Mouse (Mus musculus) heart, embryonic 14.5 days (tissue): ENCODE data around the gene Olfr1110. TPM values are rescaled to one million over a fixed set of nuclear protein-coding genes. Genes with fewer than 3 reads are reported as not detected.
"Not testable (repeated sequence)": the region's sequence is repeated elsewhere in the genome, so short reads cannot be mapped to it uniquely, and the experiment has no call there.

Experiments
- ATAC-seq: fragments of 200-750 bp; cut with Nextera tagmentation; 2 replicates; pipeline ENCODE4 v1.8.0; 2017; ENCODE audit warnings: low read depth, moderate TSS enrichment; ENCODE audit not compliant: insufficient number of reproducible peaks, insufficient read depth, low FRiP score
- H3K27ac ChIP-seq, 2 experiments: fragments of 200-500 bp in 1 of 2; fragments of 300-500 bp in 1 of 2; sonication (generic) in 1 of 2; replicated peaks in 1 of 2; 2 replicates each; pipeline ENCODE4 v1.5.1; 2012 to 2014; ENCODE audit warnings: low read depth in 2 of 2, low read length in 2 of 2, control low read depth in 1 of 2, mild to moderate bottlenecking in 1 of 2, mixed read lengths in 1 of 2; ENCODE audit not compliant: control insufficient read depth in 1 of 2, insufficient read depth in 1 of 2
- H3K27me3 ChIP-seq: fragments of 300-500 bp; sonication (generic); 2 replicates; pipeline ENCODE4 v1.6.1; 2014; ENCODE audit warnings: mild to moderate bottlenecking, low read length, control low read depth; ENCODE audit not compliant: control insufficient read depth, insufficient read depth
- H3K36me3 ChIP-seq: fragments of 300-500 bp; sonication (generic); 2 replicates; pipeline ENCODE4 v1.6.1; 2014; ENCODE audit warnings: mild to moderate bottlenecking, control low read depth, low read length, mixed read lengths; ENCODE audit not compliant: control insufficient read depth, insufficient read depth
- H3K4me1 ChIP-seq, 2 experiments: fragments of 200-500 bp in 1 of 2; fragments of 300-500 bp in 1 of 2; sonication (generic) in 1 of 2; 2 replicates each; pipeline ENCODE4 v1.6.1; 2012 to 2014; ENCODE audit warnings: low read length in 2 of 2, control low read depth in 1 of 2, mixed read lengths in 1 of 2; ENCODE audit not compliant: control insufficient read depth in 2 of 2, insufficient read depth in 2 of 2
- H3K4me2 ChIP-seq: fragments of 300-500 bp; sonication (generic); 2 replicates; pipeline ENCODE4 v1.6.1; 2014; ENCODE audit warnings: mild to moderate bottlenecking, low read length
- H3K4me3 ChIP-seq, 2 experiments: fragments of 200-500 bp in 1 of 2; fragments of 300-500 bp in 1 of 2; sonication (generic) in 1 of 2; 2 replicates each; pipeline ENCODE4 v1.5.1; 2012 to 2014; ENCODE audit warnings: low read length in 2 of 2, mild to moderate bottlenecking in 2 of 2, control low read depth in 1 of 2, low read depth in 1 of 2, moderate library complexity in 1 of 2; ENCODE audit not compliant: control insufficient read depth in 1 of 2, insufficient read depth in 1 of 2
- H3K9ac ChIP-seq: fragments of 300-500 bp; sonication (generic); 2 replicates; pipeline ENCODE4 v1.6.1; 2014; ENCODE audit warnings: mild to moderate bottlenecking, low read length
- H3K9me3 ChIP-seq: fragments of 300-500 bp; sonication (generic); 2 replicates; pipeline ENCODE4 v1.6.1; 2016; ENCODE audit warnings: low read length, control low read depth; ENCODE audit not compliant: control insufficient read depth
- WGBS: fragments of 180-500 bp; shearing (Covaris S2); extraction: QIAGEN DNeasy Blood & Tissue Kit; methylation state at CpG from one replicate; pipeline ENCODE4 v1.1.7; 2014; 5-methylcytosine and 5-hydroxymethylcytosine counted together
- polyA plus RNA-seq: library from polyadenylated mRNA; unstranded; fragments of >200 nt; fragmentation: Nextera tagmentation; extraction: Ambion mirVana; gene quantifications from 2 replicates; pipeline ENCODE4 v1.2.1, GENCODE M21; 2014

Olfr1110 gene
- not detected in 2 replicates for polyA plus RNA-seq

DNA sequence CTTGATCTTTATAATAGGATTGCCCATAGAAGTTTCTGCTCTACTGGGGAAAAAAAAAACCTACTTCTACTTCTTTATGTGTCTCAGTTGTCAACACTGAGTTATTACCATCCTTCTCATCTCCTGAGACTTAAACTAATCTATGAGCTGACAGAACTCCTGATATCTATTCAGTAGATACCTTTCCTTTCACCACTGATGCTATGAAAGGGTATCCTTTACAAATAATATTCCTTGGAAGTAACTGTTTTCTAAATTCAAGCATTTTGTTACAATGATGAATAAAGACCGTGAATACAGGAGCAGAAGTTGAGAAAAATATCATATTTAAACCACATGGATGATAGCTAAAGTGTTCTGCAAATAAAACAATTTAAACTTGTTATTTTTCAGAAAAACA is at the start of gene Olfr1110:
Gene Olfr1110 (minus strand): TSS at position 101 of the 400 bp plus-strand sequence.
- H3K27ac ChIP-seq: no peak within 1 kb of the TSS
- no peak within 1 kb of the TSS for H3K9ac ChIP-seq
- ATAC-seq: no peak
- H3K27me3 ChIP-seq: no peaks in the 10 kb centered on the region
- no peak within 1 kb of the TSS for H3K4me3 ChIP-seq
- H3K4me2 ChIP-seq: no peak within 1 kb of the TSS
- H3K9me3 ChIP-seq: no peaks in the 10 kb centered on the region
- no peaks in the 10 kb centered on the region for H3K36me3 ChIP-seq
- WGBS: 71% methylated on average over 1 of the region's 1 CpGs
- no peaks in the 10 kb centered on the region for H3K4me1 ChIP-seq

DNA sequence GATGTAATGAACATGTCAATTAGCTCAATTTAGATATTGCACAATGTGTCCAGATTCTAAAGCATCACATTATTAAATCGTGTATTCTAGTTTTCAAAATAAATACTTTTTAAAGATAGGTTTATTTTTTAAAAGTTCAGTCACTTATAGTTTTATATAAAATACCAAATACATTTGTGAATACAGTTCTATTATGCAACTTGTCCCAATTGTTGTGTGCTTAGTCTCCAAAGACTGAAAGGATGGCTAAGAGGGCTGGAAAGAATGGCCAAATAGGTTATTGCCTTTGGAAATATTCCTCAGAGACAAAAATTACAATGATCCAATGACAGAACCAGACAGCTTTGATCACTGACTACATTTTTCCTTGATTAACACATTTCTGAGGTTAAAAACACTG is 47.4 kb upstream of the Olfr1110 start, which contains the start of gene Olfr1112:
Gene Olfr1112 (plus strand): TSS at position 301 of the 400 bp plus-strand sequence.
- Histone ChIP-seq H3K27ac (no peak within 1 kb of the TSS), H3K36me3 (no peaks in the 10 kb centered on the region), H3K27me3 (no peaks in the 10 kb centered on the region), H3K9ac (no peak within 1 kb of the TSS), H3K4me1 (no peaks in the 10 kb centered on the region), H3K9me3 (no peaks in the 10 kb centered on the region), H3K4me2 (no peak within 1 kb of the TSS), H3K4me3 (no peak within 1 kb of the TSS)
- no peak for ATAC-seq
- 69% methylated on average over 1 of the region's 1 CpGs for WGBS

DNA sequence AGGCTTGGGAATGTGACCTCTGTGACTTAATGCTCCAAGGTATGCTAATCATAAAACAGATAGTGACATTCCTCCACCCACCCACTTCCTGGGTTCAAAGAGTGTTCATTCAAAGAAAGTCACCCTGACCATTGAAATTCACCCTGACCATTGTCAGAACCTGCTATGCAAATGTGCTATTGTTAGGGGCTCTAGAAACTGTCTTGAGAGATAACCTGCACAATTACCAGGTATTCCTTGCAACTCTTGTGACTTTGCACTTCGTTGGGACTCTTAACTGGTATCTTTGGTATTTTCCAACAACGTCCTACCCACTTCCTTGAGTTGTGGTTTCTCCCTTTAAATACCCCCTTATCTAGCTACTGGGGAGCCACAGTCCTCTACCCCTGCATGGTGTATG is 27.6 kb upstream of the Olfr1110 start:
- not testable (repeated sequence) for H3K9me3 ChIP-seq, H3K4me3 ChIP-seq, H3K27ac ChIP-seq, ATAC-seq, H3K4me1 ChIP-seq, H3K4me2 ChIP-seq, H3K27me3 ChIP-seq, H3K36me3 ChIP-seq, H3K9ac ChIP-seq
- WGBS: 75% methylated on average over 2 of the region's 2 CpGs

DNA sequence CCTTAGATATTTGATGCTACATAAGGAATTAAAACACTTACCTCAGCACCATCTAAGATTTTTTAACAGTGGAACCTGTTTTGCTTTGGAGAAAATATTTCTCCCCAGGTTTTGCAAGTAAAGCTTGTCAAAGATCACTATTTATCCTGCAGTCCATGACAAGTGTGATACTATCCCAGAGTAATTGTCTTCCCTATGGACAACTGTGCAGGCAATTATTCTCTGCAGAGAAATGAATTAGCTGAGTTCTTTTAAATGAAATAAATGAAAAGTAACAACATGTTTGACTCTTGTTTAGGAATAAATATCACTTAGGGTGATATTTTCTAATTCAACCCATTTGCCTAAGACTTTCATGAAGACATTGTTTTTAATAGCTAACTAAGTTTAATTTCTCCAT is 12.4 kb upstream of the Olfr1110 start, which contains the start of gene Olfr1111:
Gene Olfr1111 (minus strand): TSS at position 101 of the 400 bp plus-strand sequence.
- H3K27ac ChIP-seq: no peak within 1 kb of the TSS
- no peaks in the 10 kb centered on the region for H3K27me3 ChIP-seq
- no peaks in the 10 kb centered on the region for H3K4me1 ChIP-seq
- H3K4me3 ChIP-seq: no peak within 1 kb of the TSS
- H3K36me3 ChIP-seq: no peaks in the 10 kb centered on the region
- no peak for ATAC-seq
- H3K9ac ChIP-seq: no peak within 1 kb of the TSS
- H3K4me2 ChIP-seq: no peak within 1 kb of the TSS
- H3K9me3 ChIP-seq: no peaks in the 10 kb centered on the region

DNA sequence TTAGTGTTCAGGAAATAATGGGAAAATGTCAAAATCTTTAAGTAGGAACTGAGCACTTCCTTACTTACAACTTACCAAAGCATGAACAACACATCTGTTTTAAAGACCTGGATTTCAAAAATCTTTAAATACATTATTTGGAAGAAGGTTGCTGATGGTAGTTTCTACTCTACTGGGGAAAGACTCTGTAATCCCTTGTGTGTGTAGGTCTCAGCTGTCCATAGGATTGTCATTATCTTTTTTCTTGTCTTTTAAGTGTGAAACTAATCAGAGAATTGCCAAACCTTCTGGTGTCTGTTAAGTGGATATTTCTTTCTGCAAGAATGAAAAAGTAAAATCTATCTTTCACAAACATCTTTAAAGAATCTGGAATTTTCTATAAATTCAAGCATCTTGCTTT is 25.6 kb downstream of the Olfr1110 start, which contains the start of gene Olfr259:
Gene Olfr259 (minus strand): TSS at position 101 of the 400 bp plus-strand sequence.
- no peak for ATAC-seq
- H3K27me3 ChIP-seq: no peaks in the 10 kb centered on the region

DNA sequence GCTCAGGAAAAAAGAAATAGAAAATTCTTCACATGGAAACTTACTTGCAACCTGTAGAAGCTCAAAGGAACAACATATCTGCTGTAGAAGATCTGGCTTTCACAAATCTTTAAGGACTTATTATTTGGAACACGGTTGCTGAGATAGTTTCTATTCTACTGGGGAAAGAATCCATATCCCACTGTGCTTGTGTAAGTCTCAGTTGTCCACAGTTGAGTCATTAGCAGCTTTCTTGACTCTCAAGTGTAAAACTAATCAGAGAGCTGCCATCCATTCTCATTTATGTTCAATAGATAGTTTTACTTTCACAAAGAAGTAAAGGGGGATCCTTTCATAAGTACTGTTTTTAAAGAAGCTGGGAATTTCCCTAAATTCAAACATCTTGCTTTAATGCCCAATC is 44.2 kb downstream of the Olfr1110 start, which contains the start of gene Olfr1109:
Gene Olfr1109 (minus strand): TSS at position 101 of the 400 bp plus-strand sequence.
- H3K27me3 ChIP-seq: no peaks in the 10 kb centered on the region
- H3K27ac ChIP-seq: no peak within 1 kb of the TSS
- no peak within 1 kb of the TSS for H3K4me3 ChIP-seq
- ATAC-seq: no peak
- H3K4me1 ChIP-seq: no peaks in the 10 kb centered on the region
- no peak within 1 kb of the TSS for H3K9ac ChIP-seq
- no peaks in the 10 kb centered on the region for H3K9me3 ChIP-seq
- no peaks in the 10 kb centered on the region for H3K36me3 ChIP-seq
- 70% methylated on average over 1 of the region's 1 CpGs for WGBS
- H3K4me2 ChIP-seq: no peak within 1 kb of the TSS

More for the DNA sequence above, 25.6 kb downstream of the Olfr1110 start, which contains the start of gene Olfr259:
- Histone ChIP-seq H3K4me3 (no peak within 1 kb of the TSS), H3K9ac (no peak within 1 kb of the TSS), H3K4me2 (no peak within 1 kb of the TSS), H3K4me1 (no peaks in the 10 kb centered on the region), H3K9me3 (no peaks in the 10 kb centered on the region), H3K36me3 (no peaks in the 10 kb centered on the region), H3K27ac (no peak within 1 kb of the TSS)

Other genes with a start within 250 kb of the Olfr1110 start
- not detected in 2 replicates for gene Olfr1097, start 248.1 kb downstream of the Olfr1110 start, polyA plus RNA-seq
- not detected in 2 replicates for gene Olfr1098, start 215.8 kb downstream of the Olfr1110 start, polyA plus RNA-seq
- gene Olfr1099, start 179.6 kb downstream of the Olfr1110 start, polyA plus RNA-seq: not detected in 2 replicates
- gene Olfr1100, start 160.3 kb downstream of the Olfr1110 start, polyA plus RNA-seq: not detected in 2 replicates
- gene Olfr1101, start 149.1 kb downstream of the Olfr1110 start, polyA plus RNA-seq: not detected in 2 replicates
- not detected in 2 replicates for gene Olfr1102, start 141.9 kb downstream of the Olfr1110 start, polyA plus RNA-seq
- not detected in 2 replicates for gene Olfr1104, start 113.2 kb downstream of the Olfr1110 start, polyA plus RNA-seq
- not detected in 2 replicates for gene Olfr1105, start 103.8 kb downstream of the Olfr1110 start, polyA plus RNA-seq
- not detected in 2 replicates for gene Olfr1106, start 88.0 kb downstream of the Olfr1110 start, polyA plus RNA-seq
- gene Olfr1107, start 64.5 kb downstream of the Olfr1110 start, polyA plus RNA-seq: not detected in 2 replicates
- gene Olfr1109, start 44.3 kb downstream of the Olfr1110 start, polyA plus RNA-seq: not detected in 2 replicates
- not detected in 2 replicates for gene Olfr259, start 25.7 kb downstream of the Olfr1110 start, polyA plus RNA-seq
- gene Olfr1111, start 12.3 kb upstream of the Olfr1110 start, polyA plus RNA-seq: not detected in 2 replicates
- not detected in 2 replicates for gene Olfr1112, start 47.5 kb upstream of the Olfr1110 start, polyA plus RNA-seq
- not detected in 2 replicates for gene Olfr1113, start 68.7 kb upstream of the Olfr1110 start, polyA plus RNA-seq
- gene Olfr1115, start 107.7 kb upstream of the Olfr1110 start, polyA plus RNA-seq: not detected in 2 replicates
- not detected in 2 replicates for gene Olfr1116, start 127.2 kb upstream of the Olfr1110 start, polyA plus RNA-seq
- not detected in 2 replicates for gene Olfr1118, start 167.3 kb upstream of the Olfr1110 start, polyA plus RNA-seq
- not detected in 2 replicates for gene Olfr1120, start 214.5 kb upstream of the Olfr1110 start, polyA plus RNA-seq
- not detected in 2 replicates for gene Olfr1121, start 229.6 kb upstream of the Olfr1110 start, polyA plus RNA-seq
- not detected in 2 replicates for gene Olfr1122, start 245.5 kb upstream of the Olfr1110 start, polyA plus RNA-seq